Mouse (Mus musculus): ENCODE data around the gene Nadk.

Gene Nadk

DNA sequence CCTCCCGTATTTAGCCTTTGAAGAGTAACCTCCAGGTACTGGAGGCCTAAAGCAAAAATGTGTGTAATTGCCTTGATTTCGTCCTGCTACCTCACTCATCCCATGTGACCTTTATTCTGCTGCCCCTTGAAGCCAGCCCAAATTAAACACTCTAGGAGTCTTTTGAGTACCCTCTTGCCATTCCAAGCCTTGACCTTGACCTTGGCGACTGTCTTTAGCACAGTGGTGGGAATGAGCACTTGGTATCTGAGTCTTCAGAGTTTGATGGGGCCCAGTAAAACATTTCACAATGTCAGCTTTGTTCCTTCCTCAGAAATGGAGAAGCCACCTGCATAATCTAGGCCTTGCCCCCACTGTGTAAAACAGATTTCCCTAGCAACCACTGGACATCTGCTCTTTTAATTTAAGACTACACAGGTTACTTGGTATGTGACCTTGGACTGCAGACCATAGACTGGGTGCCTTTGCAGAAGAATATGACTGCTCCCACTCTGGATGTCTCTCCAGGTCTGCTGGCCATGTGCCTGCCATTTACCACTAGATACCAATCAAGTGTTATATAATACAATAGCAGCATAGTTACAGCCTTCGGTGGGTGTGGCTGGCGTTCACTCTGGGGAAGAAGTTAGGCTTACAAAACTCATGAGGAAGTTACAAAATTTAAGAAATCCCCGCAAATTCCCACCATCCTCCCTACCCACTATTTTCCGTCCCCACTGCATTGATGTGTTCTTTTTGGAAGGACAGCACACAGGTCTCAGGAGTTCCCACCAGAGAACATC lies at the start of gene Nadk:
Nadk (plus strand) TSS at position 718 of the 782 bp plus-strand sequence.
- peak; percentile 15 for DNase-seq (ENCODE audit: inconsistent ontology term)

DNA sequence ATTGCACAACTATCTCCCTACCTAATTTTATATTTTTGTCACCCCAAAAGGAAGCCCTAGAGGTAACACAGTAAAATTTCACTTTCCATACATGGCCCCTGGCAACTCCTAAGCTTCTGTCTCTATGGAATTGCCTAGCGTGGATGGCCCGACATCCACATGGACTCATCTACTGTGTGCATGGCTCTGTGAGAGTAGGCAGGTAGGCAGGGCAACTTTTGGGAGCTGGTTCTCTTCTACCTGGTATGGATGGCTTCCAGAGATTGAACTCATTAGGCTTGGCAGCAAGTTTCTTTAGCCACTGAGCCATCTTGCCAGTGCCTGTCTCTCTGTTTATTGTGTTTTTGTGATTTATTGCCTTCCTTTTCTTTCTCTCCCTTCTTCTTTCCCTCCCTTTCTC lies 47.4 kb upstream of the Nadk start:
- no peak for DNase-seq (ENCODE audit: inconsistent ontology term)

DNA sequence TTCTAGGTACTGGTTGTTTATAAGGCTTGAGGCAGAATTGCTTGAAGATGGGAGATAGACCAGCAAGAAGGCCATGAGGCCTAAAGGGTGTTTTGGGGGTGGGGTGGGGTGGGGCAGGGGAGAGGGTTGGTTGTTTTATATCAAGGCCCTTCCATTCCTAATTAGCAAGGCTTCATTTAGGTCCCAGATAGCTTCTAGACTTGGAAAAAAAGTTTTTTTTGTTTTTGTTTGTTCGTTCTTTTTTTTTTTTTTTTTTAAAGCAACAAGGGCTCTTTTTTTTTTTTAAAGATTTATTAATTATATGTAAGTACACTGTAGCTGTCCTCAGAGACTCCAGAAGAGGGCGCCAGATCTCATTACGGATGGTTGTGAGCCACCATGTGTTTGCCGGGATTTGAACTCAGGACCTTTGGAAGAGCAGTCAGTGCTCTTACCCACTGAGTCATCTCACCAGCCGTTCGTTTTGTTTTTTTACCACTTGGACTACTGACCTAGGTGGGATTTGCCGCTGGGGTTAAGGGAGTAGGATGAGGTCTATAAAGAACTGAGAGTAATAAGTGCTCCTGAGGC lies 44.1 kb upstream of the Nadk start:
- DNase-seq (ENCODE audit: inconsistent ontology term) = no peak

DNA sequence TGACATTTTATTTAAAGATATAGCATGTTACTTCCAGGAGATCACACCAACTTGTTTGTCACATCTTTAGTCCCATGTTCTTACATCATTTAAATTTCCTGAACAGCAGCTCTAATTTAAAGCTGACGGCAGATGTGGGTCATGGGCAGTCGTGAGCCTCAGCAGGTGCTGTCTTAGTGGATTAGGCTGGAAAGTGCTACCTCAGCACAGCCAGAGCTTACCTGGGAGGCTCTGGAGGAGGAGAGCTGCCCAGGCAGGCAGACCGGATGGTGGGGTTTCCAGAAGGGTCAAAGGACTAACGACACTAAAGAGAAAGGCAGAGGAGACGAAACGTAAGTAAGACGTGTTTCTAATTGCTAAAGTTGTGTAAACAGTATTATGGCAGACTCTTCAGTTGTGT lies 39.9 kb upstream of the Nadk start:
- no peak for DNase-seq (ENCODE audit: inconsistent ontology term)

DNA sequence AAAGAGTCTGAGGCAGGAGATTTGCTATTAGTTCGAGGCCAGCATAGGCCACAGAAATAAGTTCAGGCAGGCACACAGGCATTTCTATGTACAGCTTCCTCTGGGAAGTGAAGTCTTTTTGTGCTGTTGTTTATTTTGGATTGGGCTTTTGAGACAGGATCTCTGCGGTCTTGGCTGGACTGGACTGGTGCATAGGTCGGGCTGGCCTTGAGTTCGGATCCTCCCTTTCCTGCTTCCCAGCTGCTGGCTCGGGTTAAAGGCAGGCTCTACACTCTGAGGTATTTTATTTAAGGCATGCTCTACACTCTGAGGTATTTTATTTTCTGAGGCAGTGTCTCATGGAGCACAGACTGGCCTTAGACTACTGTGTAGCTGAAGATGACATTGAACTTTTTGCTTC lies 36.4 kb upstream of the Nadk start:
- no peak for DNase-seq (ENCODE audit: inconsistent ontology term)

DNA sequence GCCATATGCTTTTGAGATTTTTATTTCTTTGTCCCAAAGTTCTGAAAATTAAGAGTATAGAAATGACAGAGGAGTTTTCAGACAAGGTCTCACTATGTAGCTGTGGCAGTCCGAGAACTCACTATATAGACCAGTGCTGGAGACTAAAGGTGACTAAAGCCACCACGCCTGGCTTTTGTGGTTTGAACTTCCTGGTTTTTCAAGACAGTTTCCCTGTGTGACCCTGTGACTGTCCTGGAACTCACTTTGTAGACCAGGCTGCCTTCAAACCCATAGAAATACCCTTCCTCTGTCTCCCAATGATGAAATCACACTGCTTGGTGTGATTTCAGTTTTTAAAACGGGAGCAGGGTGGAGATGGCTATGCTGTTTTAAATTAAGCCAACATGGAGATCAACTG lies 32.9 kb upstream of the Nadk start:
- DNase-seq (ENCODE audit: inconsistent ontology term) = no peak

DNA sequence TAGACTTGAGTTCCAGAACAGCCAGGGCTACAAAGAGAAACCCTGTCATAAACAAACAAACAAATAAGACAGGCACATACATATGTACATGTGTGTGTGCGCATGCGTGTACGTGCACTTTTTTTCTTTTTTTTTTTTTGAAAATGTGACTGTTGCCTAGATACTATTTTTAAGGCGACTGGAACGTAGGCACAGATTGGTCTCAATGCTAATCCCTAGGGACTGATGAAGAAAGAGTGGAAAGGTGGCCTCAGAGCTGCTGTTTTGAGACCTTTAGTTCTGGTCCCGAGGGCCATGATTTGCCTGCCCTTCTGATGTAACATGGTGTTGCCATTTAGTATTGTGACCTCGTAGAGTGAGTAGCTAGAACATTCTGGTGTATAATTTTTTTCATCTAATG lies 12.2 kb upstream of the Nadk start:
- DNase-seq (ENCODE audit: inconsistent ontology term) = no peak

DNA sequence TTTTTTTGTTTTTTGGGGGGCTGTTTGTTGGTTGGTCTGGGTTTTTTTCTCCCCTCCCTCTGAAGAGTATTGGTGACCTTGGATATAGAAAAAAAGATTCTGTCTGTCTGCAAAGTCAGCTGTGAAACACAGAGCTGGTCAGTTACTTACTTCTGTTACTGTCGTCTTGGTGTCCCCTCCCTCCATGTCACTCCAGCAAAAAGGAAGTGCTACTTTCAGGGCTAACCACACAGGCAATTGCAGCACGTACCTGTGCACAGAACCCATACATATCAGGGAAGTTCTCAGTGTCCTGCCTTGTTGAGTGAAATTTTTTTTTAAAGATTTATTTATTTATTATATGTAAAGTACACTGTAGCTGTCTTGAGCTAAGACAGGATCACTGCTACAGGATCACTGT lies 11.7 kb upstream of the Nadk start:
- DNase-seq (ENCODE audit: inconsistent ontology term) = no peak

DNA sequence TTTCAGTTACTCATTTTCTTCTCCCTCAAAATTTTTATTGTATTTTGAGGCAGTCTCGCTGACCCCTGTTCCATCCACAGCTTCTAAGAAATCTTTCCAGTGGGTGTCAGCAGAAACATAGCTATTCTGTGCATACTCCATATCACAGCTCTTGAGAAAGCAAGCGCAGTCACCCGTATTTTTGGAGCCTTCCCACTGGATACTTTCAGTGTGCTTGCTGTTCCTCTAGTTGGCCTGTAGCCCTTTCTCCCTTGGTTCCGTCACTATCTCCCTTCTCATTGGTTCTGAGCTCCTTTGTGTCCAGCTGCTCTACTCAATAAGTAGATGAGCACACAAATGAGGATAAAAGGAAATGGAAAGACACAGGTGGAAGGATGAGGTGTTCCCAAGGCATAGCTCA lies 11.1 kb upstream of the Nadk start:
- DNase-seq (ENCODE audit: inconsistent ontology term) = no peak

DNA sequence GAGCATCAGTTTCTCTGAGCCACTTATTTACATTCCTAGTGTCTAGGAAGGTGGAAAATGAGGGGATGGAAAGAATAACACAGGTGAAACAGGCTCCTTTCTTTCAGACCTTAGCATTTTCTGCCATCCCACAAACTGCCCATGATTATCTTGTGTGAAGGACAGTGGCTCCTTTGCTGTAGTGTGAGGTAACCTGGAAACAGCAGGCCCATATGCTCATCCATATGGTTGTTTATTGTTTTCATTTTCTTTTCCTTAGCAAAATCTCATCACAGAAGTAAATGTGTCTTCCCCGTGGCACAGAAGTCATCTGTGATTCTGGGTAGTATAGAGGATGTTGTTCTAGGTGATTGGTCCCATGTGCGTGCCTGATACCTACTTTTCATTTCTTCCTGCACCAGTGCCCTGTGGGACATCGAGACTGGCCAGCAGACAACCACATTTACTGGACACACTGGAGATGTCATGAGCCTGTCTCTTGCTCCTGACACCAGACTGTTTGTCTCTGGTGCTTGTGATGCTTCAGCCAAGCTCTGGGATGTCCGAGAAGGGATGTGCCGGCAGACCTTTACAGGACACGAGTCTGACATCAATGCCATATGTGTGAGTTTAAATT lies 9.2 kb upstream of the Nadk start:
- no peak for DNase-seq (ENCODE audit: inconsistent ontology term)

DNA sequence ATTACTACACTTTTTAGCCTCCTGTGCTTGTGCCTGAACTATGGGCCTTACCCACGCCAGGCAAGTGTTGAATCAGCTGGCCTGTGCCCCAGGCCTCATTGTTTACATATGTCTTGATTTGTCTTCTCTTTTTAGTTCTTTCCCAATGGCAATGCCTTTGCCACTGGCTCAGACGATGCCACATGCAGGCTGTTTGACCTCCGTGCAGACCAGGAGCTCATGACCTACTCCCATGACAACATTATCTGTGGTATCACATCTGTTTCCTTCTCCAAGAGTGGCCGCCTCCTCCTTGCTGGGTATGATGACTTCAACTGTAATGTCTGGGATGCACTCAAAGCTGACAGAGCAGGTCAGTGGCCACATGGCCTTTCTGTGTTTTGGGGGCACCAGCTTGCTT lies 7.3 kb upstream of the Nadk start:
- no peak for DNase-seq (ENCODE audit: inconsistent ontology term)

DNA sequence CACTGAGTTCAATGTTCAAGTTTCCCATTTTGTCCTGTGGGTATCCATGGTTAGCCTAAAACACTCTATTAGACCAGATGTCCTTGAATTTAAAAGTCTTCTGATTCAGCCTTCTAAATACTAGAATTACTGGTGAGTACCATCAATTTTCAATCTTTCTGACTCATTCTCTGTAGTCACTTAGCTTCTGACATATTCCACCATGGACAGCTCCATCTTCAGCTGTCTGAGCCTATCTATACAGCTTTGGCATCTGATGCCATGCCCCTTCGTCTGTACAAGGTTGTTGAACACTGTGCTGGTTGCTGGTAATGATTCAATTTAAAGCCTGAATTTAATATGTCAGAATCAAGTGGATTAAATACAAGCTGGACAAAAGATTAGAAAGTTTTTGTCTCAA lies 6.7 kb upstream of the Nadk start:
- no peak for DNase-seq (ENCODE audit: inconsistent ontology term)

DNA sequence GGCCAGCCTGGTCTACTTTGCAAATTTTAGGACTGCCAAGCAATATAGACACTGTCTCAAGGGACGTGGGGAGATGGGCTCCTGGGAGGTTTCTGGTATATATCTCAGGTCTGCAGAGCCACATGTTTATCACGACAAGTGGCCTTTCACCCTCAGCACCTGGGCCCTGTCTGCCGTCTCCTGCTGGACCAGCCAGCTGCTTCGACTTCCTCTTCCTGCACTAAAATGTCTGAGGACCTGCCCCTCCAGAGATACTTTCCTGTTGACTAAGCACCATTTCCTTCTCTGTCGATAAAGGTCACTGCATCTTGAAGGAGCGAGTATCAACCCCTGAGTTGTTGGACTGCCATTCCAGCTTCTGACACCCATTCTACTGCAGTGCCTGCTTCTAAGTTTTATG lies 2.7 kb upstream of the Nadk start:
- no peak for DNase-seq (ENCODE audit: inconsistent ontology term)

DNA sequence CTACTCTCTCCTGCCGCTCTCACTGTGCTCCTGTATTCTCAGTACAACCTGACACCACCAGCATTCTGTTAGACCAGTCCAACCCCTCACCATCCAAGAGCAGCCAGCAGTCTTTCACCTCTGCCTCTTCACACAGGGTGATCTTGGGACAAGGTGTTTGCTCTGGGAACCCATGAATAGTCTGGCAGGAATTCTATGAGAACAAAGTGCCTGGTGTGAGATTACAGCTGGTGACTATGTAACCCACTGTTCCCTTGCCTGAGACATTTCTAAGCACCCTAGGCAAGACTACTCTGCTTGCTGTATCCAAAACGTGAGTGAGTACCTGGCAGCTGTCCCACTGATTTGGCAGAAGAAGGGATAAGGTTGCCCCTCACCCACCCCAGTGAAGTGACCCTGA lies 1.2 kb upstream of the Nadk start:
- DNase-seq (ENCODE audit: inconsistent ontology term) = no peak

DNA sequence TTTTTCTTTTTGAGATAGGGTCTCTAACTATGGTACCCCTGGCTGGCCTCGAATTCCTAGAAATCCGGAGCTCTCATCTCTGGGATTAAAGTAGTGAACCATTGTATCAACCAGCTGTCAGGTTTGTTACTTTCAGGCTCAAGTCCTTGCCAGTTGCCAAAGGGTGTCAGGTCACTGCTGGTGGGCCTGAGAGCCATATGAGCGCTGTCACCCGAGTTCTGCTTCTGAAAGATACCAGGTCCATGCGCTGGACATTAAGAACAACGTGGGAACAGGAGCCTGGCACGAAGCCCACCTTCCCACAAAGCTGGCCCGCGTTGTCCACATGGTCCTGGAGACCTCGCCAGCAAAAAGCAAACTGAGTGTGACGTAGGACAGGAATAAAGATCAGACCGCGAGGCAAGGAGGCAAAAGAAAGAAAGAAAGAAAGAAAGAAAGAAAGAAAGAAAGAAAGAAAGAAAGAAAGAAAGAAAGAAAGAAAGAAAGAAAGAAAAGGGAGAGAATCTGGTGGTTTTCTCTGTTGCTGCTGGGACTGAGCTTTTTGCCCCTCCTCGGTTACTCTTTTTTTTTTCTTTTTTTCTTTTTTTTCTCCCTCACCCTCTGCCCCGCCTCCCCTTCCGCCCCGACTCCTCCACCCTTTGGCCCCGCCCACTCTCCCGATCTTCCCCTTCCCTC lies 684 bp downstream of the Nadk start:
- DNase-seq (ENCODE audit: inconsistent ontology term) = peak; percentile 81

DNA sequence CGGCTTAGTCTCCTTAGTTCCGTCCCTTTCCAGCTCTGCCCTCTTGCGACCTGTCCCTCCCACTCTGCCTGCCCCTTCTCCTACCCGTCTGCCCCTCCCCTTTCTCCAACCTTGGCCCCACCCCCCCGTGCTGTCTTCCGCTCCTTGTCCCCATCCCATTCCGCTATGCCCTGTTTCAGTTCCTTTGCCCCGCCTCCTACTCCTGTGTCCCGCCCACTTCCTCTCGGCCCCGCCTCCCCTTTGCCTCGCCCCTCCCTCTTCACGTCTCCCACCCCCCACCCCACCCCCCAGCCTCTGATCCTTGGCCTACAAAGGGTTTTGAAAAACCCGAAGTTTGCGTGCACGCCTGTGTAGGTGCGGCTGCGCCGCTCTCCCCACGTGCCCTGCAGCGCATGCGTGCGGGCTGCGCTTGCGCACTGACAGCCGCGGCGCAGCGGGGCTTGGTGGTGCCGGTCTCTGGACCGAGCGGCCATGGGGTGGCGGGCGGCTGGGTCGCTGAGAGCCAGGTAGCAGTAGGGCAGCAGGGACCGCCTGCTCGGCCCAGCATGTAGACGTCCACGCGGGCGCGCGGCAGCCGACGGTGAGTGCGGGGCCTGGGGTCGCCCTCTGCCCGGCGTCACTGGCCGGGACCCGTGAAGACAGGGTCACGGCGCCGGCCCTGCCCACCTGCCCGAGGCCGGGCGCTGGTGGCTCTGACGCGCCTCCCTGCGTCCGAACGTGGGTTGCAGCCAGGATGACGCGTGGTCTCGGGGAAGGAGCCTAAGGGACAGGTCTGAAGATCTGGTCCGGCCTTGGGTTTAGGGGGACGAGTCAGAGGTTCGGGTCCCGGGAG lies 1.4 kb downstream of the Nadk start:
- DNase-seq (ENCODE audit: inconsistent ontology term) = peak; percentile 100

DNA sequence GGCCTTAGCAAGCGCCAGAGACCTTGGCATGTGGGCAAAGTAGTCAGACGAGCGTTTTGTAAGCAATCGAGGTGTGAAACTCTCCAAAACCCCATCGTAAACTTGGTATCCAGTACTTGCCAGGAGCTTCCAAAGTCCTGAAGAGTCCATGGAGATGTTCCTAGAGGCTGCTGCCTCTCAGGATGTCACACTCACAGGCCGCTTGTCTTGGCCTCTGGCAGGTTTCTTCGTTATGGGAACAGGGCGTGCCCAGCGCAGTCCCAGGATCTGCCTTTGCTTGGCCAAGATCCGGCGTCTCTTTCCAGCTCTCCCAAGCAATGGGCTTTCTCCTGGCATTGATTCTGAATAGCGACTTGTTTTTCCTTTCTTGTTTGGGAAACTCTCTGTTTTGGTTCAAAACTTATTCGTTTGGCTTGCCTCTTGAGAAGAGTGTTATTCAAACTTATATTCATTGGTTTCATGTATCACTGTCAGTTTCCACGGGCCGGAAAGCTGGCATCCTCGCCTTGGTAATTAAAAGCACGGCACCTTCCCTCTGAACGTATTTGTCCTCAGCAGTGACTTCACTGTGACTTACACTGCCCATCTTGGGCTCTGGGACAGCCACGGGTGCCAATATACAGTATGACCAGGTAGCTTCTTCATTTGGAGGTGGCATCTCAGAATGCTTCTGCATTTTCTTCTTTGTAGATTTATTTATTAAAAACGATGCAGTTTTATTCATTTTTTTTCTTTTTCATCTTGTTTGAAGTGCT lies 2.3 kb downstream of the Nadk start:
- DNase-seq (ENCODE audit: inconsistent ontology term) = no peak

DNA sequence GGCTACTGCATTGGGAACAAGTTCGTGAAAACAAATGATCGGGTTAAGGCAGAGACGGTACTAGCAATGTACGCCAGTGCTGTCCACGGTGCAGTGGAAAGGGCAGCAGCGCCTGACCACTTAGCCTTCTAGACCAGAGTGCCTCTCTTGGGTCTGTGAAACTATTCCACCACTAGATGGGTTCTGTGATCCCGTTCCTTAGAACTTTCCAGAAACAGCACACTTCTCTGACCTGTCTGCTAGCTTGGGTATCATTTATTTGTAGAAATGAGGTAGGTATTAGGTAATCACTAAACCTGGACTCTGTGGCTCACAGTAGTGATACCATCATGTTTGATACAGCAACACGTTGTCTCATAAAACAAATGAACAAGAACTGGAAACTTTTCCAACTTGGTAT lies 4.4 kb downstream of the Nadk start:
- no peak for DNase-seq (ENCODE audit: inconsistent ontology term)

DNA sequence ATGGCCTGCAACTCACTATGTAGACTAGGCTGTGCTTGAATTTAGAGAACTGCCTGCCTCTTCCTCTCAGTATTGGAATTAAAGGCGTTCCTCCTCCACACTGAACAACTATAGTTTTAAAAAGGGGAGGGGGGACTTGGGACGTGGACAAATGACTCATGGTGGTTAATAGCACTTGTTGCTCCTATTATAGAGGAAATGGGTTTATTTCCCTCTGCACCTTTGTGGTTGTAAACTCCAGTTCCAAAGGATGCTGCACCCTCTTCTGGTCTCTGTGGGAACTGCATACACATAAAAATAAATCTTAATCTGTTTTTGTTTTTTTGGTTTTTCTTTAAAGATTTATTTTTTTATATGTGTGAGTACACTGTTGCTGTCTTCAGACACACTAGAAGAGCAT lies 6.0 kb downstream of the Nadk start:
- peak; percentile 37 for DNase-seq (ENCODE audit: inconsistent ontology term)

DNA sequence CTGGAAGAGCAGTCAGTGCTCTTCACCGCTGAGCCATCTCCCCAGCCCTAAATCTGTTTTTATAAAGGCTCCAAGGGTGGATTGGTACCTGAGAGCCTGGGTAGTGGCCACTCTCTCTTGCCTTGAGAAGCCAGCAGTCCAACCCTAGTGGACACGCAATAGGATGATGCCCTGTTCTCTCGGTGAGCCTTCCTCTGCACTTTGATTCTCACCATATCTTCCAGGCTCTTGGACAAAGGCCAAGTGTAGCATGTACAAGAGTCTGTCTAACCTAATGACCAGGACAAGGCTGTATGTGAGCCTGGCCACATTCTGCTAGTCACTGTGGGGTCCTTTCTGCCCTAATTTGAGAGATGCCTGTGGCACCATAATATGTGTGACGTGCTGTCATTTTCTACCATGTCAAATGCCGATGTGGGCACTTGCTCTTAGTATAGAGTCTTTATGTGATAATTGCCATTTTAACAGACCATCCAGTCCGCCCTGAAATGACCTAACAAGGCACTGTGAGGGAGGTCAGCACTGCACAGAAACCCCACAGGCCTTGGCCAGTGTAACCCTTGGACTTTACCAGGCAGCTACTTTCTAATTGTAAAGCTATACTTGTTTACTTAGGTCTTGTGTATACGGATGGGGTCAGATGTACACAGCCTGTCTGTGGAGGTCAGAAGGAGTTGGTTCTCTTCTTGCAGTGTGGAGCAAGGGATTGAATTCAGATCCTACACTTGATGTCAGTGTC lies 6.6 kb downstream of the Nadk start:
- DNase-seq (ENCODE audit: inconsistent ontology term) = no peak

Data from Muller cell, postnatal 12 days (primary cell).